ENCODE assay signal across 10 mouse cellular contexts in genomic region chr15:82856652-82857378, GRCm38 (mm10).
DNase-seq lines count a peak whose midpoint lies in the region; ATAC-seq lines count a peak whose summit lies in the region.
"Had no signal": no experiment of that assay in that cellular context is flagged by ENCODE, and none has a peak within 500 bp of the region (broad histone marks: within the 10 kb centered on the region; RNA-seq: fewer than 3 reads in every experiment).

No protein-coding gene starts in this region.

- peak; percentile 34; the same call in 1 of the 2 replicates for ATAC-seq in embryonic facial prominence, embryonic 15.5 days (ENCODE audit: insufficient number of reproducible peaks, low FRiP score, low TSS enrichment, low read depth)
- peak; percentile 76 for ATAC-seq in hindbrain, embryonic 11.5 days (ENCODE audit: low FRiP score)
- peak; percentile 88 for ATAC-seq in neural tube, embryonic 13.5 days (ENCODE audit: low read depth)
- ATAC-seq in inflammation-experienced regulatory T-cells, adult 6 months: no peak
- ATAC-seq: Patski had no signal

- no peak overlapping the region for H3K4me3 ChIP-seq in embryonic facial prominence, embryonic 15.5 days (replicated peaks)
- H3K4me3 ChIP-seq in hindbrain, embryonic 11.5 days (ENCODE audit: low read depth, low read length): no peak overlapping the region
- no peak overlapping the region for H3K4me3 ChIP-seq in neural tube, embryonic 13.5 days
- H3K4me3 ChIP-seq: lung, embryonic 15.5 days had no signal

- H3K36me3 ChIP-seq in embryonic facial prominence, embryonic 15.5 days: peaks cover 52% of the 10 kb centered on the region
- no peaks in the 10 kb centered on the region for H3K36me3 ChIP-seq in hindbrain, embryonic 11.5 days (ENCODE audit: control insufficient read depth, insufficient read depth, low read length)
- peaks cover 47% of the 10 kb centered on the region for H3K36me3 ChIP-seq in neural tube, embryonic 13.5 days

- WGBS in embryonic facial prominence, embryonic 15.5 days: 56% methylated on average over 11 of the region's 11 CpGs
- WGBS in hindbrain, embryonic 11.5 days: 35% methylated on average over 11 of the region's 11 CpGs
- 15% methylated on average over 11 of the region's 11 CpGs for WGBS in neural tube, embryonic 13.5 days

- H3K27ac ChIP-seq in embryonic facial prominence, embryonic 15.5 days (replicated peaks): no peak overlapping the region
- H3K27ac ChIP-seq in hindbrain, embryonic 11.5 days (ENCODE audit: low read depth, low read length): peak overlapping the region; percentile 85
- peak overlapping the region; percentile 88 for H3K27ac ChIP-seq in neural tube, embryonic 13.5 days (replicated peaks)
- H3K27ac ChIP-seq: lung, embryonic 15.5 days had no signal

- no peak overlapping the region for H3K4me2 ChIP-seq in embryonic facial prominence, embryonic 15.5 days (replicated peaks)
- no peak overlapping the region for H3K4me2 ChIP-seq in hindbrain, embryonic 11.5 days (replicated peaks; ENCODE audit: low read depth, low read length)
- H3K4me2 ChIP-seq in neural tube, embryonic 13.5 days: no peak overlapping the region
- H3K4me2 ChIP-seq: lung, embryonic 15.5 days had no signal

- peaks cover 5% of the 10 kb centered on the region; the same call in 1 of the 2 replicates for H3K4me1 ChIP-seq in embryonic facial prominence, embryonic 15.5 days
- H3K4me1 ChIP-seq in hindbrain, embryonic 11.5 days (replicated peaks; ENCODE audit: control insufficient read depth, insufficient read depth, low read length): no peaks in the 10 kb centered on the region
- peaks cover 24% of the 10 kb centered on the region for H3K4me1 ChIP-seq in neural tube, embryonic 13.5 days (replicated peaks)
- H3K4me1 ChIP-seq: lung, embryonic 15.5 days had no signal

- H3K27me3 ChIP-seq in embryonic facial prominence, embryonic 15.5 days: no peaks in the 10 kb centered on the region
- no peaks in the 10 kb centered on the region for H3K27me3 ChIP-seq in hindbrain, embryonic 11.5 days (ENCODE audit: control insufficient read depth, insufficient read depth, low read length)
- H3K27me3 ChIP-seq in neural tube, embryonic 13.5 days: no peaks in the 10 kb centered on the region
- H3K27me3 ChIP-seq: lung, embryonic 15.5 days; Patski had no signal

- H3K9ac ChIP-seq in embryonic facial prominence, embryonic 15.5 days: no peak overlapping the region
- H3K9ac ChIP-seq in hindbrain, embryonic 11.5 days (ENCODE audit: low read depth, low read length): no peak overlapping the region
- H3K9ac ChIP-seq in neural tube, embryonic 13.5 days: no peak overlapping the region
- H3K9ac ChIP-seq: lung, embryonic 15.5 days had no signal

- peak; percentile 45 for DNase-seq in ovary, adult 18-20 months (ENCODE audit: low spot score)
- no peak for DNase-seq in ovary, postnatal 14 days (ENCODE audit: low spot score)
- peak; percentile 48 for DNase-seq in hindbrain, embryonic 11.5 days (ENCODE audit: low spot score)
- DNase-seq in layer of hippocampus, adult 8-10 months (ENCODE audit: low spot score in 2 of 2): no peak
- DNase-seq in cerebellum, postnatal 25 days: no peak

- no peaks in the 10 kb centered on the region for H3K9me3 ChIP-seq in embryonic facial prominence, embryonic 15.5 days (replicated peaks)
- no peaks in the 10 kb centered on the region for H3K9me3 ChIP-seq in hindbrain, embryonic 11.5 days (ENCODE audit: control insufficient read depth, low read length)
- no peaks in the 10 kb centered on the region for H3K9me3 ChIP-seq in neural tube, embryonic 13.5 days
- H3K9me3 ChIP-seq: lung, embryonic 15.5 days had no signal

Comparison
In these comparisons a context has a peak if more than half of its experiments do, and no peak if none do; other contexts are left out.
1. DNase-seq: peak in ovary, adult 18-20 months (single experiment) and hindbrain, embryonic 11.5 days (single experiment); none in ovary, postnatal 14 days (single experiment), layer of hippocampus, adult 8-10 months (0 of 2) and cerebellum, postnatal 25 days (0 of 2).